Mouse (Mus musculus) midbrain, embryonic 11.5 days (tissue): ENCODE measurements at regions not wholly inside any gene's neighbourhood (a gene's known extent, or its start where the extent isn't known, plus 50 kb on each side); places are given as distances from the start of the nearest gene placed in this dataset.

Experiments used
- ATAC-seq: fragments of 200-750 bp; cut with Nextera tagmentation; 2 replicates; pipeline ENCODE4 v1.8.0; 2017; ENCODE audit warnings: moderate TSS enrichment, moderate library complexity; ENCODE audit not compliant: low FRiP score
- DNase-seq: peaks from one replicate; pipeline ENCODE4 v3.0.0; 2015; ENCODE audit warnings: low spot score; ENCODE audit errors: missing footprints
- H3K27ac ChIP-seq: fragments of 300-500 bp; sonication (generic); 2 replicates; pipeline ENCODE4 v1.5.1; 2014; ENCODE audit warnings: low read depth, low read length
- H3K27me3 ChIP-seq: fragments of 300-500 bp; sonication (generic); 2 replicates; pipeline ENCODE4 v1.6.1; 2014; ENCODE audit warnings: mild to moderate bottlenecking, low read length, moderate library complexity, mixed read lengths; ENCODE audit not compliant: control insufficient read depth, insufficient read depth
- H3K36me3 ChIP-seq: fragments of 300-500 bp; sonication (generic); 2 replicates; pipeline ENCODE4 v1.6.1; 2014; ENCODE audit warnings: mild to moderate bottlenecking, low read length, moderate library complexity, mixed read lengths; ENCODE audit not compliant: control insufficient read depth, insufficient read depth
- H3K4me1 ChIP-seq: fragments of 300-500 bp; sonication (generic); 2 replicates; pipeline ENCODE4 v1.6.1; 2014; ENCODE audit warnings: low read length; ENCODE audit not compliant: control insufficient read depth, insufficient read depth
- H3K4me2 ChIP-seq: fragments of 300-500 bp; sonication (generic); 2 replicates; pipeline ENCODE4 v1.6.1; 2014; ENCODE audit warnings: mild to moderate bottlenecking, moderate library complexity
- H3K4me3 ChIP-seq: fragments of 300-500 bp; sonication (generic); 2 replicates; pipeline ENCODE4 v1.5.1; 2014; ENCODE audit warnings: low read depth, low read length
- H3K9ac ChIP-seq: fragments of 300-500 bp; sonication (generic); 2 replicates; pipeline ENCODE4 v1.6.1; 2014; ENCODE audit warnings: low read length
- H3K9me3 ChIP-seq: fragments of 300-500 bp; sonication (generic); 2 replicates; pipeline ENCODE4 v1.6.1; 2016; ENCODE audit warnings: low read length; ENCODE audit not compliant: control insufficient read depth
- WGBS: fragments of 180-500 bp; shearing (Covaris S2); extraction: QIAGEN DNeasy Blood & Tissue Kit; methylation state at CpG from one replicate; pipeline ENCODE4 v1.1.7; 2014; 5-methylcytosine and 5-hydroxymethylcytosine counted together

- Histone ChIP-seq H3K4me2 (no peak overlapping the region), H3K36me3 (no peaks in the 10 kb centered on the region), H3K4me1 (peaks cover 6% of the 10 kb centered on the region), H3K9me3 (no peaks in the 10 kb centered on the region), H3K27me3 (no peaks in the 10 kb centered on the region), H3K4me3 (no peak overlapping the region), H3K27ac (no peak overlapping the region), H3K9ac (no peak overlapping the region)
- DNase-seq (peak; percentile 56), ATAC-seq (no peak)
- WGBS = 95% methylated on average over 2 of the region's 2 CpGs
These were observed 129.5 kb upstream of the Peli1 start for GRCm38 (mm10) chr11:20961626-20962025.

- Histone ChIP-seq H3K4me1 (peaks cover 12% of the 10 kb centered on the region), H3K9ac (no peak overlapping the region), H3K27me3 (no peaks in the 10 kb centered on the region), H3K4me3 (no peak overlapping the region), H3K9me3 (no peaks in the 10 kb centered on the region; the same call in 1 of the 2 replicates), H3K27ac (no peak overlapping the region), H3K36me3 (no peaks in the 10 kb centered on the region), H3K4me2 (no peak overlapping the region)
- 83% methylated on average over 8 of the region's 8 CpGs for WGBS
- DNase-seq (peak; percentile 71), ATAC-seq (no peak)
These were observed 125.4 kb upstream of the Peli1 start for GRCm38 (mm10) chr11:20965575-20966239.

- H3K4me2 ChIP-seq = no peak overlapping the region
- H3K27ac ChIP-seq = peak overlapping the region; percentile 48
- H3K27me3 ChIP-seq = no peaks in the 10 kb centered on the region
- 41% methylated on average over 3 of the region's 3 CpGs for whole genome bisulfite sequencing
- no peaks in the 10 kb centered on the region for H3K36me3 ChIP-seq
- no peaks in the 10 kb centered on the region; the same call in 1 of the 2 replicates for H3K9me3 ChIP-seq
- no peak overlapping the region for H3K4me3 ChIP-seq
- peak; percentile 70 for ATAC-seq
- no peak overlapping the region for H3K9ac ChIP-seq
- peaks cover 12% of the 10 kb centered on the region for H3K4me1 ChIP-seq
- peak; percentile 85 for DNase-seq
These were observed 123.6 kb upstream of the Peli1 start for GRCm38 (mm10) chr11:20967321-20967984.

- no peaks in the 10 kb centered on the region for H3K27me3 ChIP-seq
- H3K9me3 ChIP-seq = no peaks in the 10 kb centered on the region; the same call in 1 of the 2 replicates
- peak; percentile 87 for DNase-seq
- H3K4me2 ChIP-seq = no peak overlapping the region
- H3K4me1 ChIP-seq = peaks cover 12% of the 10 kb centered on the region
- peak; percentile 73 for ATAC-seq
- no peak overlapping the region for H3K9ac ChIP-seq
- H3K4me3 ChIP-seq = no peak overlapping the region
- no peaks in the 10 kb centered on the region for H3K36me3 ChIP-seq
- H3K27ac ChIP-seq = peak overlapping the region; percentile 59
- 33% methylated on average over 2 of the region's 2 CpGs for WGBS
These were observed 122.8 kb upstream of the Peli1 start for GRCm38 (mm10) chr11:20968341-20968740.

GRCm38 (mm10) chr11:20973141-20973540 is 118.0 kb upstream of the Peli1 start:
- no peaks in the 10 kb centered on the region for H3K36me3 ChIP-seq
- no peaks in the 10 kb centered on the region; the same call in 1 of the 2 replicates for H3K9me3 ChIP-seq
- 75% methylated on average over 3 of the region's 3 CpGs for WGBS
- H3K27me3 ChIP-seq = no peaks in the 10 kb centered on the region
- DNase-seq (no peak), ATAC-seq (no peak)
- no peak overlapping the region for H3K4me3 ChIP-seq
- no peak overlapping the region for H3K9ac ChIP-seq
- H3K27ac ChIP-seq = no peak overlapping the region
- H3K4me2 ChIP-seq = no peak overlapping the region
- peaks cover 6% of the 10 kb centered on the region for H3K4me1 ChIP-seq

GRCm38 (mm10) chr11:20981588-20981987 is 109.5 kb upstream of the Peli1 start:
- no peak overlapping the region for H3K27ac ChIP-seq
- H3K36me3 ChIP-seq = no peaks in the 10 kb centered on the region
- H3K9ac ChIP-seq = no peak overlapping the region
- H3K27me3 ChIP-seq = no peaks in the 10 kb centered on the region
- DNase-seq (no peak), ATAC-seq (no peak)
- WGBS = 87% methylated on average over 2 of the region's 2 CpGs
- peaks cover 6% of the 10 kb centered on the region; the same call in 1 of the 2 replicates for H3K4me1 ChIP-seq
- no peak overlapping the region for H3K4me3 ChIP-seq
- no peaks in the 10 kb centered on the region for H3K9me3 ChIP-seq
- H3K4me2 ChIP-seq = no peak overlapping the region

- WGBS = 75% methylated on average over 1 of the region's 1 CpGs
These were observed 109.1 kb upstream of the Peli1 start for GRCm38 (mm10) chr11:20982010-20982409.

GRCm38 (mm10) chr11:20982500-20982899 is 108.6 kb upstream of the Peli1 start:
- no peak for DNase-seq
- Histone ChIP-seq H3K9me3 (no peaks in the 10 kb centered on the region), H3K4me1 (peaks cover 6% of the 10 kb centered on the region; the same call in 1 of the 2 replicates), H3K36me3 (no peaks in the 10 kb centered on the region), H3K27me3 (no peaks in the 10 kb centered on the region), H3K4me3 (no peak overlapping the region), H3K4me2 (no peak overlapping the region), H3K27ac (no peak overlapping the region), H3K9ac (no peak overlapping the region)
- 87% methylated on average over 6 of the region's 6 CpGs for WGBS
- no peak for ATAC-seq

More at GRCm38 (mm10) chr11:20982010-20982409, 109.1 kb upstream of the Peli1 start:
- DNase-seq (no peak), ATAC-seq (no peak)
- H3K9ac ChIP-seq = no peak overlapping the region
- H3K4me1 ChIP-seq = peaks cover 6% of the 10 kb centered on the region; the same call in 1 of the 2 replicates
- H3K27me3 ChIP-seq = no peaks in the 10 kb centered on the region
- H3K4me3 ChIP-seq = no peak overlapping the region
- H3K27ac ChIP-seq = no peak overlapping the region
- H3K4me2 ChIP-seq = no peak overlapping the region
- no peaks in the 10 kb centered on the region for H3K9me3 ChIP-seq
- H3K36me3 ChIP-seq = no peaks in the 10 kb centered on the region

GRCm38 (mm10) chr11:20985069-20985759 is 105.9 kb upstream of the Peli1 start:
- no peaks in the 10 kb centered on the region for H3K9me3 ChIP-seq
- peaks cover 6% of the 10 kb centered on the region; the same call in 1 of the 2 replicates for H3K4me1 ChIP-seq
- H3K27me3 ChIP-seq = no peaks in the 10 kb centered on the region
- DNase-seq = no peak
- no peak overlapping the region for H3K27ac ChIP-seq
- no peaks in the 10 kb centered on the region for H3K36me3 ChIP-seq
- WGBS = 52% methylated on average over 6 of the region's 6 CpGs
- no peak overlapping the region for H3K9ac ChIP-seq
- H3K4me2 ChIP-seq = no peak overlapping the region
- ATAC-seq = no peak
- H3K4me3 ChIP-seq = no peak overlapping the region
